Mouse (Mus musculus): Measurements from ENCODE around the gene Runx1.

GRCm38 (mm10) chr16:92801567-92801966 is 24.4 kb downstream of the Runx1 start:
- TF ChIP-seq CTCF (conservative IDR thresholded peaks at IDR 0.05; ENCODE audit: insufficient read depth, insufficient read length, low read depth, low read length) (no peak), POLR2A (IDR thresholded peaks at IDR 0.05; ENCODE audit: low read depth, low read length) (no peak)

All from kidney, adult 2 months (tissue).